Mouse (Mus musculus) forebrain, embryonic 10.5 days (tissue): ENCODE measurements around the gene Mast4. TPM values are rescaled to one million over a fixed set of nuclear protein-coding genes. Genes with fewer than 3 reads are reported as not detected.

Experiments
- DNase-seq: peaks from one replicate; pipeline ENCODE4 v3.0.0-alpha.2; 2017; ENCODE audit warnings: low spot score; ENCODE audit errors: extremely low spot score
- H3K27ac ChIP-seq: fragments of 300-500 bp; sonication (generic); 2 replicates; pipeline ENCODE4 v1.5.1; 2016; ENCODE audit warnings: mild to moderate bottlenecking
- H3K27me3 ChIP-seq: fragments of 300-500 bp; sonication (generic); 2 replicates; pipeline ENCODE4 v1.6.1; 2016; ENCODE audit warnings: mild to moderate bottlenecking; ENCODE audit not compliant: poor library complexity, severe bottlenecking
- H3K36me3 ChIP-seq: fragments of 300-500 bp; sonication (generic); replicated peaks from 2 replicates; pipeline ENCODE4 v1.6.1; 2016; ENCODE audit warnings: mild to moderate bottlenecking, moderate library complexity
- H3K4me1 ChIP-seq: fragments of 300-500 bp; sonication (generic); 2 replicates; pipeline ENCODE4 v1.6.1; 2016
- H3K4me3 ChIP-seq: fragments of 300-500 bp; sonication (generic); 2 replicates; pipeline ENCODE4 v1.5.1; 2016; ENCODE audit warnings: mild to moderate bottlenecking, moderate library complexity
- H3K9me3 ChIP-seq: fragments of 300-500 bp; sonication (generic); 2 replicates; pipeline ENCODE4 v1.6.1; 2016; ENCODE audit warnings: mild to moderate bottlenecking, moderate library complexity
- WGBS: fragments of 180-500 bp; shearing (Covaris S2); methylation state at CpG from one replicate; pipeline ENCODE4 v1.1.7; 2016; 5-methylcytosine and 5-hydroxymethylcytosine counted together
- polyA plus RNA-seq: library from polyadenylated mRNA; unstranded; fragments of >200 nt; fragmentation: Nextera tagmentation; extraction: Ambion mirVana; gene quantifications from 2 replicates; pipeline ENCODE4 v1.2.1, GENCODE M21; 2016

The Mast4 gene
- polyA plus RNA-seq, 1 experiment from 2014 or later, result 18.3 TPM

DNA sequence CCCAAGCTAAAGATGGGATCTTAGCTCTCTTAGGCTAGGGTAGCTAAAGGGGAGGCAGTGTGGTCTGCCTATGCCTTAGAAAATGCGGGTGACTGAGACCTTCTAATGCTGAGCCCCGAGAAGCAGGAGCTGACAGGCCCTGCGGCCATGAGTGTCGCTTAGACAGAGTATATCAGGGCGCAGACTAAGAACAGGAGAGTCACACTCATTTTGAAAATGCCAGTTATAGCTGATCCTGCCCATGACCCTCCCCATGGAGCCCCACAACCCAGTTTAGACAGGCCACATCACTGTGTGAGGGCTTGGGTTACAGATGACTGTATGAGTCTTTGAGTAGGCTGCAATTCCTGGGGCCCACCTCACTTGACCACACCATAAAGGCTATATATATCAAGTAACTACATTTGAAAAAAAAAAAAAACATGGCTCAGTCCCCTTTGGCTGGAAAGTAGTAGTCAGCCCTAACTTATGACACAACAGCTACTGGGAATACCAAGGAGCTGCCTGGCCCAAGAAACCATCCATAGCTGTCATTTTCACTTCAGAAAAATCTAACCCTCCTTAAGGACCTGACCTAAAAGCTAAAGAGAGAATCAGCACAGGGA lies 460.8 kb downstream of the Mast4 start:
- 95% methylated on average over 5 of the region's 5 CpGs for WGBS
- H3K27me3 ChIP-seq, result no peaks in the 10 kb centered on the region
- H3K27ac ChIP-seq, result 0 out of 2 replicates have a peak overlapping the region, but pooled peaks have one; percentile 5
- peaks cover 5% of the 10 kb centered on the region for H3K9me3 ChIP-seq
- DNase-seq, result no peak
- no peak overlapping the region for H3K4me3 ChIP-seq
- peaks cover 61% of the 10 kb centered on the region for H3K4me1 ChIP-seq
- peaks cover 4% of the 10 kb centered on the region for H3K36me3 ChIP-seq

DNA sequence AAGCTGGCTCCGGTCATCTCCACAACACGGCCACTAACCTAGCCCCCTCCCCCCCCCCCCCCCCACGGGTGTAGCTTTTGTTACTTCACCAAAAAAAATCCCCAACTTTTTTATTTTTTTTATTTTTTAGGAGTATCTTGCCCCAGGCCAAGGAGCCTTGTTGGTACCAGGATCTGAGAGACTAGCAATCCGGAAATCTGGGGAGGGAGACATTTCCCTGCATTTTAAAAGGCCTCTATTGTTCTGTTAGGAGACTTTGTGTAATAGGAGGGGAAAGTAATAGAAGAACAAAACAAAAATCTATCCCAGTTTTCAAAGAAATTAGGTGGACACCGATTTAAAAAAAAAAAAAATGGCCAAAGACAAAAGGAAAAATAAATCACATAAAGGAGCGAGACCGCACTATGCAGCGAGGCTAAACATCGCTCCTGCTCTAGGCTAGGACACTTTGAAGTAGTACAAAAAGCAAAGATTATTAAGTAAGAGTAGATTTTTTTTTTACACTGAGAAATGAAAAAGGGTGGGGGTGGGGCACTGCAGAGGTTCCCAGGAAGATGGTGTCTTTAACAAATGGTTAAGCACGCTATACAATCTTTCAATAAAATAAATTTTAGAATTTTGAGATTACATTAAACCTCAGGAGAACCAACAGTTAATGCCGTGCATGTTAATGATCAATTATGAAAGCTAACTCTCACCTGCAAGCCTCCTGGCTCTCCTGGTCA lies 462.8 kb downstream of the Mast4 start:
- Histone ChIP-seq H3K4me3 (no peak overlapping the region), H3K27ac (no peak overlapping the region), H3K36me3 (peaks cover 13% of the 10 kb centered on the region), H3K4me1 (peaks cover 47% of the 10 kb centered on the region), H3K27me3 (no peaks in the 10 kb centered on the region), H3K9me3 (peaks cover 17% of the 10 kb centered on the region)
- 61% methylated on average over 11 of the region's 11 CpGs for WGBS
- DNase-seq, result no peak

DNA sequence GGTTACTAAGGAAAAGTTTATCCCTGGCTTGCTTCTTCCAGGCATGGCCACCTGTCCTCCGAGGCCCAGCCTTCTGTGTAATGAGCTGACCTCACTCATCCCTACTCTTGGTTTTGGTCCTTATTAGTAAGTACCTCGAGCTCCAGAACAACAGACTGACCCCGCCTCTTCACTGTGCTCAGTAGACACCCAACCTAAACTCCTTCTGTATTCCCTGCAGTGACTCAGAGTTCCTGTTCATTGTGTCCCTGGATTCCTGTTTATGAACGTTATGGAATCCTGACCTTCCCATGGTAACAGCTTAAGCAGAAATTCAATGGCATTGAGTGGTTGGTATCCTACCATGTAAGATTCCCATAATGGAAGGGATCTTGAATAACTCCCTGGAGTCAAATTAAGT lies 464.8 kb downstream of the Mast4 start:
- WGBS, result 79% methylated on average over 4 of the region's 4 CpGs
- Histone ChIP-seq H3K9me3 (peaks cover 17% of the 10 kb centered on the region), H3K27ac (no peak overlapping the region), H3K4me1 (peaks cover 41% of the 10 kb centered on the region), H3K4me3 (no peak overlapping the region), H3K27me3 (no peaks in the 10 kb centered on the region), H3K36me3 (peaks cover 13% of the 10 kb centered on the region)
- DNase-seq, result no peak

DNA sequence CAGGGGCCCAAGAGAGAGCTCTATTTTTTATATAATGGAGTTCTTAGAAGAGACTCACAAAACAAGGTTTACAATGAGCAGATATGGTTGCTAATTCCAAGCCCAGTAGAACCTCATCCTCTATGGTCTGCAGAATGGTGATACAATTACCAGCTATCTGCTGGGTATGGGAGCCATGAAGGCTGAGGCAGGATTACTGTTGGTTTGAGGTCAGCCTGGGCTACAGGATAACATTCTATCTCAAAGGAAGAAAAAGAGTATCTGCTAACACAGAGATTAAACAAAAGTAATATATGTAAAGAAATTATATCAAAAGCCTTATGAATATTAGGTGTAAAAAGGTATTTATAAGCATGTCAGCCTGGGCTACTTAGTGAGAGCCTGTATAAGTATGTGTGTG lies 467.5 kb downstream of the Mast4 start:
- no peaks in the 10 kb centered on the region for H3K27me3 ChIP-seq
- H3K27ac ChIP-seq, result no peak overlapping the region
- peaks cover 17% of the 10 kb centered on the region for H3K9me3 ChIP-seq
- H3K4me3 ChIP-seq, result no peak overlapping the region
- peaks cover 13% of the 10 kb centered on the region for H3K36me3 ChIP-seq
- no peak for DNase-seq
- H3K4me1 ChIP-seq, result peaks cover 16% of the 10 kb centered on the region

DNA sequence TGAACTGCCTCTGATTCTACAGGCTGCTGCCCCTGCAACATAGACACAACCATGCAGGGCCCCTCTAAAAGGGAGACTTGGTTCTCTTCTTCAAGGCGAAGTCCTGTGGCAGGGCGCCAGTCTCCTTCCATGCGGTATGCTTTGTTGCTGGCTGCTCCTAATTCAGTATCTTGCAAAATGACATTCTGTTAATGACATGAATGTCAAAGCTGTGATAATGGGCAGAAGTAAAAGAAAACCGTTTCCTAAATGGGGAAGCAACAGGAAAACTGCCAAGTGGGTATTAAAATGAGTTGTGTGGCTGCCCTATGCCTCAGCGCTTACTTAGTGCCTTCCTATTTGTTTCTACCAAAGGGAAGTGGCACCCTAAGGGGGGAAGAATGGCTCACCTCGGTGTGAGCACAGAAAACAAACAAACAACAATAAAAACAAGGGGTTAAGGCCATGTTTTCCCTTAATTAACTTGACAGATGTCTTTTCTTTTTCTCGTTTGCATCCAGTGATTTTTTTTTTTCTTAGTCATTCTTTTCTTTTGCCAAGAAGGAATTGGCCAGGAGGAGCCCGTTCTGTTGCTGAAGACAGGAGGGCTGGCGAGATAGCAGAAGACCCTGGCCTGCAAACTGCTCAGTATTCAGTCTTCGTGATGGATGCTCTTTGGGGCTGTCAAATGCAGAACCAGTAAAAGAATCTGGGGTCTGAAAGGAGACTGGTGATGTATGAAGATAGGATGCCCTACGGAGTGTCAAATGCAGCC lies 468.1 kb downstream of the Mast4 start:
- no peak for DNase-seq
- H3K9me3 ChIP-seq, result peaks cover 17% of the 10 kb centered on the region
- H3K27me3 ChIP-seq, result no peaks in the 10 kb centered on the region
- peaks cover 13% of the 10 kb centered on the region for H3K36me3 ChIP-seq
- WGBS, result 64% methylated on average over 11 of the region's 11 CpGs
- 0 out of 2 replicates have a peak overlapping the region, but pooled peaks have one; percentile 8 for H3K27ac ChIP-seq
- H3K4me3 ChIP-seq, result no peak overlapping the region
- H3K4me1 ChIP-seq, result peaks cover 9% of the 10 kb centered on the region

DNA sequence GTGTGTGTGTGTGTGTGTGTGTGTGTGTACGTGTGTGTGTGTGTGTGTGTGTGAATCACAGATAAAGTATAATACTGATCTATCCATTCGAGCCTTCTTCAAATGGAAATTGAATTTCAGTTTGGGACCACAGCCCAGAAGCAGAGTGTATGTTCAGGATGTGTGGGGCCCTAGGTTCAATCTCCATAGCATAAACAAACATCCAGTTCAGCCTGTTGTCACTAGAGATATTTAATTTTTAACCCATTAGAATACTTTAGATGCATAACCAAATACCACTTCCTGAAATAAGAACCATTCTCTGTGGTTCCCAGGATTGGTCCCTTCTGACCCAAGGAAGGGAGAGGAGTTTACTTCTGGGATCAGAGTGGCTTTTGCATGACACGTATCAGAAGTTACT lies 468.8 kb downstream of the Mast4 start:
- no peak for DNase-seq
- H3K4me3 ChIP-seq, result no peak overlapping the region
- peaks cover 9% of the 10 kb centered on the region for H3K4me1 ChIP-seq
- H3K27ac ChIP-seq, result 0 out of 2 replicates have a peak overlapping the region, but pooled peaks have one; percentile 8
- peaks cover 13% of the 10 kb centered on the region for H3K36me3 ChIP-seq
- no peaks in the 10 kb centered on the region for H3K27me3 ChIP-seq
- 75% methylated on average over 3 of the region's 3 CpGs for WGBS
- H3K9me3 ChIP-seq, result peaks cover 17% of the 10 kb centered on the region

DNA sequence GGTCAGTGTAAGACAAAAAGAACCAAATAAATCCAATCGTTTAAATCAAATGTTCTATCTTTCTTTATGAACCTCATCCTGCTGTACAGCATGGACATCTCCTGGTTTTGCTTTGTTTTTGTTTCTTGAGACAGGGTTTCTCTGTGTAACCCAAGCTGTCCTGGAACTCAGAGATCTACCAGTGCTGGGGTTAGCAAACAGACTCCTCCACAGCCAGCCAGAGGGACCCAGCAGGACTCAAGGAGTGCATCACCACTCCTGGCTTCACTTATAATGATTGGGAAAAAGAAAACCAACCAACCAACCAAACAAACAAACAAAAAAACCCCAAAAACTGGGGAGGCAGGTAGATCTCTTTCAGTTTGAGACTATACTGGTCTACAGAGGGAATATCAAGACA lies 469.5 kb downstream of the Mast4 start:
- WGBS, result 81% methylated on average over 1 of the region's 1 CpGs
- peaks cover 13% of the 10 kb centered on the region for H3K36me3 ChIP-seq
- H3K9me3 ChIP-seq, result peaks cover 17% of the 10 kb centered on the region
- no peak for DNase-seq
- no peak overlapping the region for H3K4me3 ChIP-seq
- H3K4me1 ChIP-seq, result peaks cover 9% of the 10 kb centered on the region
- H3K27ac ChIP-seq, result no peak overlapping the region
- no peaks in the 10 kb centered on the region for H3K27me3 ChIP-seq

DNA sequence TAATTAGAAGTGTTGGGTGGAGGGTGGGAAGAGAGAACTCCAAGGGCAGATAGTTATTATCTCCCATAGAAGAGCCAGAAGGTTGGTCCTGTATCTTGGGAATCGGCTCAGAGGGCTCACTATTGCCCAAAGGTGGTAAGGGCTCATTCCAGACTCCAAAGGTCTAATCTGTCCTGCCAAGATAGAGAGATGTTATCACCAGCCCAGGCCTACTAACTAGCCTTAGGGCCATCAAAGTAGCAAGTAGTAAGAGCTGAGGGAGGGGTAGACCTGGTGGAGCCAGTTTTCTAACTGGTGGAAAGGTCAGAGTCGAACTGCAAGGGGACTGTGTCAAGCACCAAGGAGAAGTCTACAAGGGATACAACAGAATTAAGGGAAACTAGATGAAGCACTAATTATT lies 470.2 kb downstream of the Mast4 start:
- Histone ChIP-seq H3K27ac (no peak overlapping the region), H3K27me3 (no peaks in the 10 kb centered on the region), H3K9me3 (peaks cover 17% of the 10 kb centered on the region), H3K4me3 (no peak overlapping the region), H3K4me1 (peaks cover 9% of the 10 kb centered on the region), H3K36me3 (peaks cover 13% of the 10 kb centered on the region)
- 86% methylated on average over 2 of the region's 2 CpGs for WGBS
- DNase-seq, result no peak

DNA sequence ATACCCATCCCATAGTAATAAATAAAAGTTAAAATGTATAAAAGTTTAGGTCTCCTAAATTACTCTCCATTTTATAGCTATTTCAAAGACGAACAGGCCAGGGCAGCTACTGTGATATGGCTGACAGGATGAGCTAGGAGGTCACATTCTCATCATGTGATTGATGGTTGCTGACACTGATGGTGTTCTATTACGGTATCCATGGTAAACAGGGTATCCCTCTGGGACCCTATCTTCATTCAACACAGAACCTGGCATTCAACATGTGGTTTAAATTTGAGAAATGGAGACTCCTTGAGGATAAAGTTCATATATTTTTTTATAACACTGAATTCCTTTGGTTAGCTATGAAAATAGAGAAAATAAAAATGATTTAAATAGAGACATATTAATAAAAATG lies 471.3 kb downstream of the Mast4 start:
- H3K27me3 ChIP-seq, result no peaks in the 10 kb centered on the region
- H3K27ac ChIP-seq, result no peak overlapping the region
- WGBS, result 80% methylated on average over 2 of the region's 2 CpGs
- no peak overlapping the region for H3K4me3 ChIP-seq
- peaks cover 9% of the 10 kb centered on the region for H3K4me1 ChIP-seq
- H3K36me3 ChIP-seq, result peaks cover 3% of the 10 kb centered on the region; the same call in 1 of the 2 replicates
- no peak for DNase-seq
- peaks cover 7% of the 10 kb centered on the region; the same call in 1 of the 2 replicates for H3K9me3 ChIP-seq

DNA sequence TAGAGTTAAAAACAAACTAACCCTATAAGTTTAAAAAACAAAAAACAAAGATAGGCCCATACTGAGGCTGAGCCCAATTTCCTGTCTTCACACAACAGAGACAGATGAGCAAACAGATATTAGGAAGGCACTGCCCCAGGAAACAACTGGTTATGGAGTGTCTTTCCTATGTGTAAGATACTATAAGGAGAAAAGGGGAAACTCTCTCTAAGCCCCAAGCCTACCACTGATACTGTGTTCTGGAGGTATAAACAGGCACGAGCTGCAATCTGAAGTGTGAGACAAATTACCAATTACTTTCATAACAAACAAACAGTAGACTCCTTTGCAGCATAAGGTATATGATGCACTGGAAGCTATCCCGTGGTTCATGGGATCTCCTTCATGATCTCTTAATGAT lies 471.9 kb downstream of the Mast4 start:
- H3K36me3 ChIP-seq, result no peaks in the 10 kb centered on the region
- WGBS, result 84% methylated on average over 2 of the region's 2 CpGs
- no peak for DNase-seq
- H3K27ac ChIP-seq, result no peak overlapping the region
- no peak overlapping the region for H3K4me3 ChIP-seq
- H3K9me3 ChIP-seq, result peaks cover under 1% of the 10 kb centered on the region; the same call in 1 of the 2 replicates
- peaks cover 9% of the 10 kb centered on the region for H3K4me1 ChIP-seq
- H3K27me3 ChIP-seq, result no peaks in the 10 kb centered on the region

DNA sequence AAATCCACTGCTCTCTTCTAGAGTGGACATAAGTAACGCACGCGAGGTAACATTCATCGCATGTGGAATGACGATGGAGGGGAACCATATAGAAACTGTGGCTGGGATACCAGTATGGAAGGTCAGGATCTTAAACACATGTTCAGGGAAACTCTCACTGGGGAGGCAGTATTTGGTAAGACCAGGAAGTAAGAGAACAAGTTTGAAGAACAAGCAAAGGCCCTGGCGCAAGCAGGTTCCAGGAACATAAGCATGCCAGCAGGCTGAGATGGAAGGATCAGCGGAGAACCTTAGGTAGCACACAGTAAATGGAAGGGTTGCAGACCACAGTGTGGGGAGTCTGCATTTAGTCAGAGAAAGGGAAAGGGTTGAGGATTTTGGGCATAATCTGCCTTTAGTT lies 473.6 kb downstream of the Mast4 start:
- H3K27ac ChIP-seq, result no peak overlapping the region
- H3K4me3 ChIP-seq, result no peak overlapping the region
- no peaks in the 10 kb centered on the region for H3K36me3 ChIP-seq
- H3K4me1 ChIP-seq, result peaks cover under 1% of the 10 kb centered on the region
- no peaks in the 10 kb centered on the region for H3K9me3 ChIP-seq
- no peak for DNase-seq
- WGBS, result 97% methylated on average over 7 of the region's 7 CpGs
- no peaks in the 10 kb centered on the region for H3K27me3 ChIP-seq

DNA sequence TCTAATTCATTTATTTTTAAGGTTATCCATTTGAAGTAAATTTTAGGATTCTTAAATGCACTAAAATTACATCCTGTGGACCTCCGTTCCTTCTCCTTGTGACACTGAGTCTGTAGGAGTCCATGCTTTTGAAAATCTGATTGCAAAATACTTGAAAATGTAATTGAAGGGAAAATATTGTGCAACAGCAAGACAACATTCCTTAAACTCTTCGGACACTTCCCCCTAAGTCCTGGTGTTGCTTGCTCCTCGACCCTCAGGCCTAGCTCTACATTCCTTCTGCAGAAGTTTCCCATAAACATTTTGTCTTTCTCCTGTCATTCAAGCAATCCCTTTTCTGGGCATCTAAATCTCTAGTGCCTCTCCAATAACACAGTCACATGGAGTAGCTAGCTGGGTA lies 474.2 kb downstream of the Mast4 start:
- Histone ChIP-seq H3K27ac (no peak overlapping the region), H3K4me1 (no peaks in the 10 kb centered on the region), H3K27me3 (no peaks in the 10 kb centered on the region), H3K4me3 (no peak overlapping the region), H3K36me3 (no peaks in the 10 kb centered on the region), H3K9me3 (no peaks in the 10 kb centered on the region)
- WGBS, result 88% methylated on average over 3 of the region's 3 CpGs
- no peak for DNase-seq

DNA sequence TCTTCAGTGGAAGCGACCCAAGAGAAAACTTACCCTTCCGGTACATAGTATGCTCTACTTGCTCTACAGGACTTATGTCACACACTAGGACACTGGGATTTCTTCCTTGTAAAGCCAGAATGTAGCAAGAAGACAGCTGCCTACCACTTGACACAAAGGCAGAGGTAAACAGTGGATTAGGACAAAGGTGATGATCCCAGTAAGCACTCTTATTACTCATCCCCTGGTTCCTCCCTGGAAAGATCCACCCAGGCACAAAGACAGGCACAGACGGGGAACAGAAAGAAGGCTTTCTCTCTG lies 476.8 kb downstream of the Mast4 start:
- no peak overlapping the region for H3K4me3 ChIP-seq
- no peaks in the 10 kb centered on the region for H3K27me3 ChIP-seq
- H3K4me1 ChIP-seq, result no peaks in the 10 kb centered on the region
- no peaks in the 10 kb centered on the region for H3K9me3 ChIP-seq
- DNase-seq, result no peak
- H3K27ac ChIP-seq, result no peak overlapping the region
- H3K36me3 ChIP-seq, result no peaks in the 10 kb centered on the region
- WGBS, result 91% methylated on average over 3 of the region's 3 CpGs
